Mouse (Mus musculus) embryonic fibroblast, embryonic 13.5 days (primary cell): Measurements from ENCODE around the gene Dhdh. TPM values are rescaled to one million over a fixed set of nuclear protein-coding genes. Genes with fewer than 3 reads are reported as not detected.
A peak's percentile ranks its signal among the peaks of the same experiment; 100 is the strongest.

Source experiments
- H3K27ac ChIP-seq: 2 replicates; pipeline ENCODE4 v1.5.1; 2012; ENCODE audit warnings: low read length, control low read depth, inconsistent platforms; ENCODE audit not compliant: insufficient read depth
- H3K4me1 ChIP-seq: 2 replicates; pipeline ENCODE4 v1.6.1; 2011; ENCODE audit warnings: low read length; ENCODE audit not compliant: control insufficient read depth, insufficient read depth
- H3K4me3 ChIP-seq: 2 replicates; pipeline ENCODE4 v1.5.1; 2011; ENCODE audit warnings: mild to moderate bottlenecking, control low read depth, low read length; ENCODE audit not compliant: insufficient read depth
- CTCF ChIP-seq: IDR thresholded peaks from 2 replicates; pipeline ENCODE4 v1.5.1; 2011; ENCODE audit warnings: mild to moderate bottlenecking, control low read depth, low read length, moderate library complexity, borderline replicate concordance; ENCODE audit not compliant: insufficient read depth
- POLR2A ChIP-seq: IDR thresholded peaks from 2 replicates; pipeline ENCODE4 v1.6.1; 2011; ENCODE audit warnings: low read depth, mild to moderate bottlenecking, control low read depth, low read length, moderate library complexity
- polyA plus RNA-seq: library from polyadenylated mRNA; stranded (reverse); fragments of >200 nt; gene quantifications from 2 replicates; pipeline ENCODE4 v1.2.4, GENCODE M21; 2011; ENCODE audit warnings: low read depth; ENCODE audit not compliant: missing spikeins, insufficient read length

Gene Dhdh
- polyA plus RNA-seq, 1 experiment: 1.2 TPM

DNA sequence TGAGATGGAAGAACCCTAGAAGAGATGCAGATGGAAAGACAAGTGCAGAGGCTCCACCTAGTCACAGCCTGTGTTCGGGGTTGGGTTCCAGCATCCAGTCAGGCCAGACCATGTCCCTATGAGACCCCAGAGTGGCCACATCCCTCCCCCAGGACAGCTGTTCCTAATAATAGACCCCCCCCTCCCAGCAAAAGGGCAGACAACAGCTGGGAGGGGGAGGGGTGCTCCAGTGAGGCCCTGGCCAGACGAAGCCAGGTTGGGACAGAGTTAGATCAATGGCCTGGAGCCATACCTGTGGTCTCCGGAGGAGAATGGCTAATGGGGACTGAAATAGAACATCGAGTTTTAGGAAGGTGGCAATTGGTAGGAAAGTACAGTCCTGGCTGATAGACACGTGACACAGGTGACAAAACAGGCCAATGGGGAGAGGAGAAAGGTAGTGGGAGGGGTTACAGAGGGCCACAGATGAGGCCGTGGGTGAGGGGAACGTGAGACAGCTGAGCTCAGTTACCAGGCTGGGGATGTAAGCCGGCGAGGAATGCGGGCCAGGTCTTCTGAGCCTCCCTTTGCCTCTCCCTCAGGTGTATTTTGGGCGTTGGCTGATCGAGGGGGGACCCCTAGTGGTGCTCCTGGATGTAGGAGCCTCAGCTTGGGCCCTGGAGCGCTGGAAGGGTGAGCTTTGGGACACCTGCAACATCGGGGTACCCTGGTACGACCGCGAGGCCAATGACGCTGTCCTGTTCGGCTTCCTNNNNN is 50.9 kb downstream of the Dhdh start, which contains the start of gene Ruvbl2:
Ruvbl2 (minus strand) TSS at position 576 of the 756 bp plus-strand sequence.
- H3K4me1 ChIP-seq: 0 out of 2 replicates have a peak, but pooled peaks cover 5% of the 10 kb centered on the region
- TF ChIP-seq CTCF (no peak), POLR2A (no peak)
- H3K27ac ChIP-seq: no peak within 1 kb of the TSS
- no peak within 1 kb of the TSS for H3K4me3 ChIP-seq

- no peak overlapping the region for H3K4me3 ChIP-seq
- H3K27ac ChIP-seq: no peak overlapping the region
- 0 out of 2 replicates have a peak, but pooled peaks cover 5% of the 10 kb centered on the region for H3K4me1 ChIP-seq
- TF ChIP-seq CTCF (no peak), POLR2A (no peak)
Measured at GRCm38 (mm10) chr7:45437046-45437445, 51.6 kb downstream of the Dhdh start.

DNA sequence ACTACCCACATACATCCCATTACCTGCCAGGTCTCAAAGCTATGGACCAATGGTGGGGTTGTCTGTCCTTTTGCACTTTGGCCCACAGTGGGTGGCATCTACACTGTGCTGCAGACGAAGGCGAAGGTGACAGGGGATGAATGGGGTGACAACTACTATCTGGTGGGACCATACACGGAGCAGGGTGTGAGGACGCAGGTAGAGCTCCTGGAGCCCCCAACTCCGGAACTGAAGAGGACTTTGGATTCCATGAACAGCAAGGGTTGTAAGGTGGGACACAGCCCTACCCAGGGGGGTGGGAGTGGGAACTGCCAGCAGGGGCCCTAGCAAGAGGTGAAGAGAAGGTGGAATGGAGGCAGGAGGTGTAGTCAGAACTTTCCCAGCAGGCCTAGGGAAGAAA is 52.2 kb downstream of the Dhdh start:
- Histone ChIP-seq H3K27ac (no peak overlapping the region), H3K4me3 (no peak overlapping the region), H3K4me1 (0 out of 2 replicates have a peak, but pooled peaks cover 5% of the 10 kb centered on the region)
- TF ChIP-seq CTCF (no peak), POLR2A (no peak; the same call in 1 of the 2 replicates)

DNA sequence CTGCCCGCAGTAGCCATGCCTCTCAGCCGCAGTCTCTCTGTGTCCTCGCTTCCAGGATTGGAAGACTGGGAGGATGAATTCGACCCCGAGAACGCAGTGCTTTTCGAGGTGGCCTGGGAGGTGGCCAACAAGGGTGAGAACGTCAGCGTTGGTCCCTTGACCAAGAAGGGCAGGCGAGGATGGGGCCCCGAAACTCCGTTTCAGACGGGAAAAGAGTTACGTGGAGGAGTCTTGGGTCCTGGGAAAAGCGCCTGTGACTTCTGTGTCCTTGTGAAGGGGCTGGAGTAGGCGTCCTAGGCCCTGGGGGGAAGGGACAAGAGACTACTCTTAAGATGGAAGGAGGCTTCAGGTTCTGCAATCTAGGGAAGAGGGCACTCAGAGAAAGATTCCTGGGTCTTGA is 53.6 kb downstream of the Dhdh start:
- Histone ChIP-seq H3K4me1 (0 out of 2 replicates have a peak, but pooled peaks cover 5% of the 10 kb centered on the region), H3K4me3 (peak overlapping the region; percentile 62), H3K27ac (peak overlapping the region; percentile 54)
- TF ChIP-seq POLR2A (no peak), CTCF (no peak)

DNA sequence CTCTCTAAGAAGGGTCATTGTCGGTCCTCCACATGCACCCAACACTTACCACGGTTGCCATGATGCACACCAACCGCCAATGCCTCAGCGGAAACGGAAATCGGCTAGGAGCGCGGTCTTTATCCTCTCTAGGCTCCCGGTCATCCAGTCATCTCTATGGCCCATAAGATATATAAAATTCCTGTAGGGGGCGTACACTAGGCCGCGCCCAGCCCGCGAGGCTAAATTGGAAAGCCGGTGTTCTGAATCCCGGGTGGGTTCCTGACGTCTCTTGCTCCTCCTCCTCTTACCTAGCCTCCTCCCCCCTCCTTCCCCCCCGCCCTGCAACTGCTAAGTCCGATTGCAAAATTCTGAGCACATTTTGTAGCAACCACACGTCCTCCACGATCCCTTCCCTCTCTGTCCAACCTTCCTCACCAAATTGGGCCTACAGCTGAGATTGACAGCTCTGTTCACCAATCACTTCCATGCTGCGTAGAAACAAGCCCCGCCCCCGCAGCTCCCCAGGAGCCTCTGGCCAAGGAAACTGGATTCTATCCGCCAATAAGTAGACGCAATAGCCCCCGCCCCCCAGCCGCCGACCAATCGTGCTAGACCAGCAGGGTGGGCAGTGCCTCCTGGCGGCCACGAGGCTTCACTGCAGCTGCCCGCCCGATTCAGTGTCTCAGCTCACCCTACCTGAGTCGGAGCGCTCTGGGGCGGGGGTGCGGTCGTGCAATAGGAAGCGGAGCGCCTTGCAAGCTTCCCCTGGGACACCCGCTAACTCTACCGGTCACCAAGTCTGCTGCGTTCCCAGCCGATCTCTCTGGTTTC is 54.2 kb downstream of the Dhdh start, which contains the start of gene Gys1:
Gys1 (plus strand) TSS at position 642 of the 813 bp plus-strand sequence.
- TF ChIP-seq POLR2A: peak; percentile 88
- TF ChIP-seq CTCF: peak; percentile 95
- Histone ChIP-seq H3K27ac (peak within 1 kb of the TSS; percentile 54), H3K4me3 (peak within 1 kb of the TSS; percentile 98), H3K4me1 (0 out of 2 replicates have a peak, but pooled peaks cover 5% of the 10 kb centered on the region)

GRCm38 (mm10) chr7:45433835-45434202 is 54.8 kb downstream of the Dhdh start:
- H3K4me1 ChIP-seq: 0 out of 2 replicates have a peak, but pooled peaks cover 5% of the 10 kb centered on the region
- H3K4me3 ChIP-seq: peak overlapping the region; percentile 98
- no peak for TF ChIP-seq POLR2A
- H3K27ac ChIP-seq: 0 out of 2 replicates have a peak overlapping the region, but pooled peaks have one; percentile 11

GRCm38 (mm10) chr7:45426556-45426955 is 62.0 kb downstream of the Dhdh start:
- Histone ChIP-seq H3K27ac (no peak overlapping the region), H3K4me1 (no peaks in the 10 kb centered on the region), H3K4me3 (no peak overlapping the region)
- TF ChIP-seq CTCF (no peak), POLR2A (no peak)

- Histone ChIP-seq H3K4me3 (no peak overlapping the region), H3K4me1 (no peaks in the 10 kb centered on the region), H3K27ac (no peak overlapping the region)
- TF ChIP-seq POLR2A (no peak), CTCF (no peak)
Measured at GRCm38 (mm10) chr7:45421194-45421593, 67.4 kb downstream of the Dhdh start.

Other genes starting within 250 kb of the Dhdh start
- 0.86 TPM in 1 of 2 replicates, not detected in the other for gene Cd37, start 249.7 kb downstream of the Dhdh start, polyA plus RNA-seq
- not detected in 2 replicates for gene Slc6a16, start 247.7 kb downstream of the Dhdh start, polyA plus RNA-seq
- not detected in 2 replicates for gene Slc6a21, start 211.3 kb downstream of the Dhdh start, polyA plus RNA-seq
- gene Trpm4, start 155.0 kb downstream of the Dhdh start, polyA plus RNA-seq: 9.8 and 12.8 TPM in 2 replicates
- not detected in 2 replicates for gene Hrc, start 153.5 kb downstream of the Dhdh start, polyA plus RNA-seq
- 2.5 and 2.7 TPM in 2 replicates for gene Ppfia3, start 121.8 kb downstream of the Dhdh start, polyA plus RNA-seq
- gene Lin7b, start 118.2 kb downstream of the Dhdh start, polyA plus RNA-seq: 2.3 TPM in 1 of 2 replicates, not detected in the other
- gene Snrnp70, start 93.1 kb downstream of the Dhdh start, polyA plus RNA-seq: 407 and 463 TPM in 2 replicates
- gene Kcna7, start 83.2 kb downstream of the Dhdh start, polyA plus RNA-seq: not detected in 2 replicates
- gene Ntf5, start 75.1 kb downstream of the Dhdh start, polyA plus RNA-seq: 0.79 and 1.0 TPM in 2 replicates
- not detected in 2 replicates for gene Lhb, start 68.0 kb downstream of the Dhdh start, polyA plus RNA-seq
- 47.6 and 58.2 TPM in 2 replicates for gene Gys1, start 54.0 kb downstream of the Dhdh start, polyA plus RNA-seq
- gene Ruvbl2, start 50.7 kb downstream of the Dhdh start, polyA plus RNA-seq: 67.9 and 74.6 TPM in 2 replicates
- 3,506 and 4,699 TPM in 2 replicates for gene Ftl1, start 28.9 kb downstream of the Dhdh start, polyA plus RNA-seq
- gene Bax, start 21.9 kb downstream of the Dhdh start, polyA plus RNA-seq: 218 and 278 TPM in 2 replicates
- not detected in 2 replicates for gene Tulp2, start 6.9 kb downstream of the Dhdh start, polyA plus RNA-seq
- not detected in 2 replicates for gene Gm45808, start 2.0 kb downstream of the Dhdh start, polyA plus RNA-seq
- gene Nucb1, start 21.6 kb upstream of the Dhdh start, polyA plus RNA-seq: 409 and 447 TPM in 2 replicates
- gene Ppp1r15a, start 37.5 kb upstream of the Dhdh start, polyA plus RNA-seq: 31.7 and 35.9 TPM in 2 replicates
- gene Plekha4, start 37.5 kb upstream of the Dhdh start, polyA plus RNA-seq: 9.1 and 11.4 TPM in 2 replicates
- not detected in 2 replicates for gene Hsd17b14, start 66.1 kb upstream of the Dhdh start, polyA plus RNA-seq
- 25.7 and 30.6 TPM in 2 replicates for gene Bcat2, start 81.3 kb upstream of the Dhdh start, polyA plus RNA-seq
- gene Fgf21, start 126.7 kb upstream of the Dhdh start, polyA plus RNA-seq: 1.4 and 5.2 TPM in 2 replicates
- gene Fut1, start 128.5 kb upstream of the Dhdh start, polyA plus RNA-seq: not detected in 2 replicates
- gene Izumo1, start 133.0 kb upstream of the Dhdh start, polyA plus RNA-seq: not detected in 2 replicates
- 0.15 and 0.37 TPM in 2 replicates for gene Rasip1, start 138.7 kb upstream of the Dhdh start, polyA plus RNA-seq
- gene Mamstr, start 151.2 kb upstream of the Dhdh start, polyA plus RNA-seq: 0.70 and 1.8 TPM in 2 replicates
- not detected in 2 replicates for gene Fut2, start 177.6 kb upstream of the Dhdh start, polyA plus RNA-seq
- 0.58 TPM in 1 of 2 replicates, not detected in the other for gene Ntn5, start 195.2 kb upstream of the Dhdh start, polyA plus RNA-seq
- gene Sec1, start 205.6 kb upstream of the Dhdh start, polyA plus RNA-seq: 0.21 TPM in 1 of 2 replicates, not detected in the other
- 6.6 and 6.8 TPM in 2 replicates for gene Car11, start 211.0 kb upstream of the Dhdh start, polyA plus RNA-seq
- 15.9 and 17.0 TPM in 2 replicates for gene Dbp, start 216.3 kb upstream of the Dhdh start, polyA plus RNA-seq
- 1,118 and 1,143 TPM in 2 replicates for gene Rpl18, start 226.7 kb upstream of the Dhdh start, polyA plus RNA-seq
- 19.0 and 19.1 TPM in 2 replicates for gene Sphk2, start 229.2 kb upstream of the Dhdh start, polyA plus RNA-seq
- gene Fam83e, start 232.4 kb upstream of the Dhdh start, polyA plus RNA-seq: not detected in 2 replicates
- not detected in 2 replicates for gene Spaca4, start 237.0 kb upstream of the Dhdh start, polyA plus RNA-seq